Mouse (Mus musculus) liver, adult 10 weeks (tissue): ENCODE results near the gene Lnx2. TPM values are rescaled to one million over a fixed set of nuclear protein-coding genes. Genes with fewer than 3 reads are reported as not detected.

Experiments
- polyA plus RNA-seq: library from polyadenylated mRNA; stranded (reverse); fragments of 350-450 nt; fragmentation: Illumina TruSeq; extraction: RNeasy Lipid Tissue Mini Kit (QIAGEN cat#74804); gene quantifications from one replicate; pipeline ENCODE4 v1.2.3, GENCODE M21; 2014; ENCODE audit warnings: low read depth, low replicate concordance

Gene Lnx2
- polyA plus RNA-seq = 8.4 TPM

GRCm38 (mm10) chr5:147076026-147076798 is at the start of gene Lnx2:
TSS of gene Lnx2 (minus strand) at chr5:147076586.

GRCm38 (mm10) chr5:147076799-147077165 is 396 bp upstream of the Lnx2 start, which contains the start of gene Polr1d:
TSS of gene Polr1d (plus strand) at chr5:147077050.

Other genes starting within 250 kb of the Lnx2 start
- 154 TPM for gene Rpl21, start 243.7 kb downstream of the Lnx2 start, polyA plus RNA-seq
- gene Rasl11a, start 231.5 kb downstream of the Lnx2 start, polyA plus RNA-seq = not detected
- gene Gtf3a, start 127.9 kb downstream of the Lnx2 start, polyA plus RNA-seq = 6.6 TPM
- gene Mtif3, start 112.8 kb downstream of the Lnx2 start, polyA plus RNA-seq = 32.2 TPM
- gene Polr1d, start 464 bp upstream of the Lnx2 start, polyA plus RNA-seq = 65.7 TPM
- not detected for gene Gsx1, start 112.1 kb upstream of the Lnx2 start, polyA plus RNA-seq
- gene Pdx1, start 193.4 kb upstream of the Lnx2 start, polyA plus RNA-seq = not detected
- gene Cdx2, start 230.7 kb upstream of the Lnx2 start, polyA plus RNA-seq = not detected
- 17.4 TPM for gene Urad, start 245.9 kb upstream of the Lnx2 start, polyA plus RNA-seq